Mouse (Mus musculus) spleen, adult 2 months (tissue): ENCODE data around the gene Slc4a4.

Source experiments
- CTCF ChIP-seq: fragments of 200-500 bp; IDR thresholded peaks from 2 replicates; pipeline ENCODE4 v1.5.1; 2011; ENCODE audit warnings: mild to moderate bottlenecking, inconsistent platforms; ENCODE audit not compliant: insufficient read depth, insufficient read length, insufficient replicate concordance; ENCODE audit errors: extremely low read depth
- POLR2A ChIP-seq: fragments of 200-500 bp; IDR thresholded peaks from 2 replicates; pipeline ENCODE4 v1.6.1; 2011; ENCODE audit warnings: low read depth, low read length, inconsistent platforms

GRCm38 (mm10) chr5:88917221-88917620 is 30.6 kb downstream of the Slc4a4 start:
- TF ChIP-seq POLR2A: no peak
- TF ChIP-seq CTCF: no peak
